Mouse (Mus musculus) splenic B cell, adult 2 months (primary cell): Measurements from ENCODE around the gene Kctd21.

ENCODE experiments used
- DNase-seq: peaks from one replicate; pipeline ENCODE4 v3.0.0-alpha.2; 2011; ENCODE audit warnings: low read depth, low spot score
- H3K27me3 ChIP-seq: 2 replicates; pipeline ENCODE4 v1.6.1; 2012; ENCODE audit warnings: mild to moderate bottlenecking, low read length, moderate library complexity, mixed read lengths; ENCODE audit not compliant: control insufficient read depth, poor library complexity, insufficient read depth, severe bottlenecking
- H3K36me3 ChIP-seq: 2 replicates; pipeline ENCODE4 v1.6.1; 2012; ENCODE audit warnings: mild to moderate bottlenecking, low read length, moderate library complexity, mixed read lengths; ENCODE audit not compliant: control insufficient read depth, poor library complexity, insufficient read depth, severe bottlenecking

Kctd21 gene

GRCm38 (mm10) chr7:97379304-97379703 lies 47.2 kb downstream of the Kctd21 start:
- DNase-seq = no peak
- Histone ChIP-seq H3K27me3 (no peaks in the 10 kb centered on the region), H3K36me3 (peaks cover 3% of the 10 kb centered on the region)

GRCm38 (mm10) chr7:97380500-97381123 lies 48.5 kb downstream of the Kctd21 start:
- Histone ChIP-seq H3K27me3 (no peaks in the 10 kb centered on the region), H3K36me3 (peaks cover 3% of the 10 kb centered on the region; the same call in 1 of the 2 replicates)
- no peak for DNase-seq

- Histone ChIP-seq H3K27me3 (no peaks in the 10 kb centered on the region), H3K36me3 (peaks cover 4% of the 10 kb centered on the region; the same call in 1 of the 2 replicates)
- DNase-seq = no peak
Measured at GRCm38 (mm10) chr7:97382661-97383060, 50.5 kb downstream of the Kctd21 start.

- Histone ChIP-seq H3K27me3 (no peaks in the 10 kb centered on the region), H3K36me3 (0 out of 2 replicates have a peak, but pooled peaks cover 4% of the 10 kb centered on the region)
- DNase-seq = no peak
Measured at GRCm38 (mm10) chr7:97383496-97384132, 51.5 kb downstream of the Kctd21 start.

GRCm38 (mm10) chr7:97386106-97386805 lies 54.1 kb downstream of the Kctd21 start:
- Histone ChIP-seq H3K27me3 (no peaks in the 10 kb centered on the region), H3K36me3 (peaks cover 4% of the 10 kb centered on the region; the same call in 1 of the 2 replicates)
- DNase-seq = no peak

GRCm38 (mm10) chr7:97386806-97387370 lies 54.8 kb downstream of the Kctd21 start:
- no peak for DNase-seq
- H3K36me3 ChIP-seq = peaks cover 4% of the 10 kb centered on the region; the same call in 1 of the 2 replicates
- H3K27me3 ChIP-seq = no peaks in the 10 kb centered on the region

- DNase-seq = no peak
- H3K36me3 ChIP-seq = peaks cover 4% of the 10 kb centered on the region; the same call in 1 of the 2 replicates
- H3K27me3 ChIP-seq = no peaks in the 10 kb centered on the region
Measured at GRCm38 (mm10) chr7:97387561-97388147, 55.5 kb downstream of the Kctd21 start.

GRCm38 (mm10) chr7:97388541-97388940 lies 56.4 kb downstream of the Kctd21 start:
- DNase-seq = no peak
- no peaks in the 10 kb centered on the region for H3K27me3 ChIP-seq
- H3K36me3 ChIP-seq = peaks cover 3% of the 10 kb centered on the region; the same call in 1 of the 2 replicates

- DNase-seq = no peak
- Histone ChIP-seq H3K27me3 (no peaks in the 10 kb centered on the region), H3K36me3 (peaks cover 2% of the 10 kb centered on the region; the same call in 1 of the 2 replicates)
Measured at GRCm38 (mm10) chr7:97391293-97392078, 59.4 kb downstream of the Kctd21 start.

GRCm38 (mm10) chr7:97392079-97392445 lies 59.9 kb downstream of the Kctd21 start:
- DNase-seq = no peak
- no peaks in the 10 kb centered on the region for H3K27me3 ChIP-seq
- peaks cover 2% of the 10 kb centered on the region; the same call in 1 of the 2 replicates for H3K36me3 ChIP-seq

- Histone ChIP-seq H3K27me3 (no peaks in the 10 kb centered on the region), H3K36me3 (no peaks in the 10 kb centered on the region; the same call in 1 of the 2 replicates)
- no peak for DNase-seq
Measured at GRCm38 (mm10) chr7:97394375-97394774, 62.2 kb downstream of the Kctd21 start.

GRCm38 (mm10) chr7:97398943-97399342 lies 66.8 kb downstream of the Kctd21 start:
- Histone ChIP-seq H3K27me3 (no peaks in the 10 kb centered on the region), H3K36me3 (no peaks in the 10 kb centered on the region)
- DNase-seq = no peak
